Mouse (Mus musculus) thymus, adult 2 months (tissue): Measurements from ENCODE around the gene Dhrs4. TPM values are rescaled to one million over a fixed set of nuclear protein-coding genes. Genes with fewer than 3 reads are reported as not detected.

Source experiments
- DNase-seq: peaks from one replicate; pipeline ENCODE4 v3.0.0; 2021
- H3K27ac ChIP-seq: fragments of 200-500 bp; 2 replicates; pipeline ENCODE4 v1.5.1; 2012; ENCODE audit warnings: low read length, control low read depth; ENCODE audit not compliant: control insufficient read depth, insufficient read depth
- H3K27me3 ChIP-seq: fragments of 200-500 bp; 2 replicates; pipeline ENCODE4 v1.6.1; 2012; ENCODE audit warnings: mild to moderate bottlenecking, low read length, moderate library complexity, mixed read lengths; ENCODE audit not compliant: control insufficient read depth, insufficient read depth
- H3K36me3 ChIP-seq: fragments of 200-500 bp; 2 replicates; pipeline ENCODE4 v1.6.1; 2012; ENCODE audit warnings: mild to moderate bottlenecking, low read length, moderate library complexity; ENCODE audit not compliant: control insufficient read depth, insufficient read depth
- H3K4me1 ChIP-seq: fragments of 200-500 bp; replicated peaks from 2 replicates; pipeline ENCODE4 v1.6.1; 2012; ENCODE audit warnings: low read length; ENCODE audit not compliant: control insufficient read depth, insufficient read depth
- H3K4me3 ChIP-seq: fragments of 200-500 bp; 2 replicates; pipeline ENCODE4 v1.5.1; 2012; ENCODE audit warnings: mild to moderate bottlenecking, low read length, control low read depth, moderate library complexity; ENCODE audit not compliant: control insufficient read depth, insufficient read depth
- CTCF ChIP-seq: fragments of 200-500 bp; IDR thresholded peaks from 2 replicates; pipeline ENCODE4 v1.5.1; 2012; ENCODE audit warnings: mild to moderate bottlenecking, control low read depth, low read length, moderate library complexity, borderline replicate concordance; ENCODE audit not compliant: control insufficient read depth, poor library complexity, insufficient read depth; ENCODE audit errors: extremely low read depth
- POLR2A ChIP-seq: fragments of 200-500 bp; IDR thresholded peaks from 2 replicates; pipeline ENCODE4 v1.6.1; 2012; ENCODE audit warnings: mild to moderate bottlenecking, low read length, control low read depth, moderate library complexity; ENCODE audit not compliant: control insufficient read depth, poor library complexity, insufficient read depth; ENCODE audit errors: extremely low read depth
- WGBS: fragments of 180-500 bp; shearing (Covaris S2); methylation state at CpG from one replicate; pipeline ENCODE4 v1.1.7; 2018; 5-methylcytosine and 5-hydroxymethylcytosine counted together
- polyA plus RNA-seq: library from polyadenylated mRNA; depleted of rRNA; stranded (reverse); fragments of >200 nt; gene quantifications from 2 replicates; pipeline ENCODE4 v1.2.3, GENCODE M21; 2012

Dhrs4 gene
- polyA plus RNA-seq, 1 experiment, result 46.8 TPM

- 68% methylated on average over 21 of the region's 22 CpGs for WGBS
- TF ChIP-seq CTCF, result no peak
- TF ChIP-seq POLR2A, result no peak
Observed at GRCm38 (mm10) chr14:55510125-55510731, 31.7 kb downstream of the Dhrs4 start, which contains the start of gene Cpne6. Cpne6 (plus strand) TSS chr14:55510445.

DNA sequence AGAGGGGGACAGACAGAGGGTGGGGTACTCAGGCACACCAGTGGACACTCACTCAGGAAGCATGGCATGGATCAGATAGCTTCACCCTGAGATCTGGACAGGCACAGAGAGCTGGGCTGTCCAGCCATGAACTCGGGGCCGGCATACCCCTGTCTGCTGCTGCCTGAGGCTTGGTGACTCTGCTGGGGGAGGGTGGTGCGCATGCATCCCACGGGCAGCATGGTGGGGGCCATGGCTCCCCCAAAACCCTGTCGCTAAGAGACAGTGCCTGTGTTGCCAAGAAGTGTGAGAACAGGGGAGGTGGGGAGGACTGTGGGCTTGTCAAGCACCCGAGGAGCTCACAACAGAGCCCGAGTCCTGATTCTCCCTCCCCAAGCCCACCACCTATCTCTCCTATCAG, 32.5 kb downstream of the Dhrs4 start:
- no peaks in the 10 kb centered on the region for H3K4me1 ChIP-seq
- H3K27ac ChIP-seq, result no peak overlapping the region
- no peak overlapping the region for H3K4me3 ChIP-seq
- 47% methylated on average over 7 of the region's 7 CpGs for WGBS
- H3K27me3 ChIP-seq, result no peaks in the 10 kb centered on the region; the same call in 1 of the 2 replicates
- H3K36me3 ChIP-seq, result no peaks in the 10 kb centered on the region
- no peak for TF ChIP-seq POLR2A
- no peak for TF ChIP-seq CTCF
- no peak for DNase-seq

More at GRCm38 (mm10) chr14:55510125-55510731, 31.7 kb downstream of the Dhrs4 start, which contains the start of gene Cpne6:
- H3K27me3 ChIP-seq, result no peaks in the 10 kb centered on the region; the same call in 1 of the 2 replicates
- no peaks in the 10 kb centered on the region for H3K4me1 ChIP-seq
- DNase-seq, result no peak
- H3K36me3 ChIP-seq, result no peaks in the 10 kb centered on the region
- no peak within 1 kb of the TSS for H3K4me3 ChIP-seq
- H3K27ac ChIP-seq, result no peak within 1 kb of the TSS

- TF ChIP-seq CTCF (no peak), POLR2A (no peak)
- Histone ChIP-seq H3K27me3 (no peaks in the 10 kb centered on the region; the same call in 1 of the 2 replicates), H3K4me3 (no peak overlapping the region), H3K4me1 (no peaks in the 10 kb centered on the region), H3K27ac (no peak overlapping the region), H3K36me3 (no peaks in the 10 kb centered on the region)
- WGBS, result 61% methylated on average over 10 of the region's 10 CpGs
- no peak for DNase-seq
Observed at GRCm38 (mm10) chr14:55513927-55514326, 35.4 kb downstream of the Dhrs4 start.

DNA sequence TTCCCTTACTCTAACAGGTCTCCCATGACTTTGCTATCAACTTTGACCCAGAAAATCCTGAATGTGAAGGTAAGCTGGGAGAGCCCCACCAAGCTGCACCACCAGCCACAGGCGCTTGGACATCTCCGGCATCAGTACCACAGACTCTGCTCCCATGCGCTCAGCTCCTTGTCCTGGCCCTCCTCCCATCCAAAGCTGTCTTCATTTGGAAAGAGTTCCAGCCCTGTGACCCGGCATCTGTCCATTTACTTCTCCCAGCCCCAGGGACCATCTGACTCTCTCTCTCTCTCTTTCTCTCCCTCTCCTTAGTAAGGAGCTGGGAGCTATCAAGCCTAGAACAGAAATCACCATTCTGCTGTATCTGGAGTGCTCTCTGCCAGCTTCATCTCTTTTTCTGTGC, 37.3 kb downstream of the Dhrs4 start:
- 95% methylated on average over 4 of the region's 4 CpGs for WGBS
- H3K27ac ChIP-seq, result no peak overlapping the region
- no peak for DNase-seq
- H3K4me1 ChIP-seq, result no peaks in the 10 kb centered on the region; the same call in 1 of the 2 replicates
- H3K36me3 ChIP-seq, result no peaks in the 10 kb centered on the region
- no peak overlapping the region for H3K4me3 ChIP-seq
- TF ChIP-seq CTCF (no peak), POLR2A (no peak)
- peaks cover 5% of the 10 kb centered on the region; the same call in 1 of the 2 replicates for H3K27me3 ChIP-seq

GRCm38 (mm10) chr14:55518897-55519296, 40.3 kb downstream of the Dhrs4 start:
- TF ChIP-seq POLR2A (no peak), CTCF (no peak)
- no peaks in the 10 kb centered on the region for H3K36me3 ChIP-seq
- WGBS, result 80% methylated on average over 2 of the region's 2 CpGs
- H3K4me3 ChIP-seq, result no peak overlapping the region
- no peak overlapping the region for H3K27ac ChIP-seq
- H3K27me3 ChIP-seq, result peaks cover 18% of the 10 kb centered on the region; the same call in 1 of the 2 replicates
- H3K4me1 ChIP-seq, result no peaks in the 10 kb centered on the region; the same call in 1 of the 2 replicates
- DNase-seq, result no peak

GRCm38 (mm10) chr14:55519604-55520003, 41.0 kb downstream of the Dhrs4 start:
- H3K27me3 ChIP-seq, result peaks cover 18% of the 10 kb centered on the region; the same call in 1 of the 2 replicates
- no peaks in the 10 kb centered on the region; the same call in 1 of the 2 replicates for H3K4me1 ChIP-seq
- no peak for TF ChIP-seq POLR2A
- TF ChIP-seq CTCF, result no peak
- 75% methylated on average over 4 of the region's 4 CpGs for WGBS
- no peak overlapping the region for H3K4me3 ChIP-seq
- no peak for DNase-seq
- no peak overlapping the region for H3K27ac ChIP-seq
- H3K36me3 ChIP-seq, result no peaks in the 10 kb centered on the region
